Mouse (Mus musculus): ENCODE measurements around the gene Hrasls5. TPM values are rescaled to one million over a fixed set of nuclear protein-coding genes. Genes with fewer than 3 reads are reported as not detected.
A peak's percentile ranks its signal among the peaks of the same experiment; 100 is the strongest.

The Hrasls5 gene
- not detected in 2 replicates for polyA plus RNA-seq (2014; fragmentation: Nextera tagmentation; extraction: Ambion mirVana)

DNA sequence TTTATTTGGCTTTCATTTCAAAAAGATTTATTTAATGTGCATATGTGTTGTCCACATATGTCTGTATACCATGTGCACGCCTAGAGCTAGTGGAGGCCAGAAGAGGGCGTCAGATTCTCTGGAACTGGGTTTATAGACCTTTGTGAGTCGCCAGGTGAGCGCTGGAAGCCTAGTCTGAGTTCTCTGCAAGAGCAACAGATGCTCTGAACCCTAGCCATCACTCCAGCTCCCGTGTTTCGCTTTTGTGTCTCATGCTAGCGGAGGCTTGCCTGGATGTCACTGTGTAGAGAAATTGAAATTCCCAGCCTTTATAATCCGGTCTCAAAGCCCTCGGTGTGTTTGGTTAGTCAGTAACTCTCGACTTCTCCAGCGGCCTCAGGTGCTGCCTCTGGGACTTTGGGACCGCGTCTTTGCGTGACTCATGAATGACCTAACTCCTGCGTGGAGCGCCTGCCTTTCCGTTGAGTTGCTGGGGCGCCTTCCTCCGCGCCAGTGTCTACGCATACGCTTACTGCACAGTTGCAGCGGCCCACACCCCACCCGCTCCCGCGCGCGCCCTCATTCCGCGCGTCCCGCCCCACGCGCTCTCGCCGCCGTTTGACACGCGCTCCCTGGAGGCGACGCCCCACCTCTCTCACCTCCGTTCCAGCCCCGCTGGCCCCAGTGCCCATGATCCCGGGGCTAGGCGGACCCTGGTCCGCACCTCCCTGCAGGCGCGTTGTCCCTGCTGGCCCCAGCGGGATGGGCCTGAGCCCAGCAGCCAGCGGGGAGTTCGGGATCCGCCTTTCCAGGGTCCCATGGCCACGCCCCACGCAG, at the start of gene Hrasls5:
Gene Hrasls5 (plus strand): TSS at position 600 of the 816 bp plus-strand sequence.
- H3K9me3 ChIP-seq (ENCODE audit: control insufficient read depth, low read length) = no peaks in the 10 kb centered on the region
- no peaks in the 10 kb centered on the region for H3K36me3 ChIP-seq (ENCODE audit: control insufficient read depth, insufficient read depth, low read length)
- peak within 1 kb of the TSS; percentile 75 for H3K4me2 ChIP-seq (ENCODE audit: low read length)
- peaks cover 7% of the 10 kb centered on the region; the same call in 1 of the 2 replicates for H3K4me1 ChIP-seq (replicated peaks; ENCODE audit: control insufficient read depth, insufficient read depth, low read length)
- peak within 1 kb of the TSS; percentile 38 for H3K9ac ChIP-seq (ENCODE audit: low read length)
- H3K4me3 ChIP-seq (ENCODE audit: low read depth, low read length) = peak within 1 kb of the TSS; percentile 45
- H3K27ac ChIP-seq (ENCODE audit: low read depth) = no peak within 1 kb of the TSS
- WGBS = 4% methylated on average over 54 of the region's 54 CpGs
- ATAC-seq (replicated peaks; ENCODE audit: low FRiP score, low TSS enrichment, low read depth) (peak; percentile 43), DNase-seq (ENCODE audit: low spot score) (peak; percentile 72)
- 0 out of 2 replicates have a peak, but pooled peaks cover 3% of the 10 kb centered on the region for H3K27me3 ChIP-seq (replicated peaks; ENCODE audit: control insufficient read depth, insufficient read depth, low read length)

- DNase-seq (ENCODE audit: low spot score) = no peak
- no peaks in the 10 kb centered on the region for H3K9me3 ChIP-seq (ENCODE audit: control insufficient read depth, low read length)
- no peaks in the 10 kb centered on the region for H3K27me3 ChIP-seq (replicated peaks; ENCODE audit: control insufficient read depth, insufficient read depth, low read length)
- ATAC-seq (replicated peaks; ENCODE audit: low FRiP score, low TSS enrichment, low read depth) = no peak
- WGBS = 79% methylated on average over 10 of the region's 10 CpGs
- H3K4me1 ChIP-seq (replicated peaks; ENCODE audit: control insufficient read depth, insufficient read depth, low read length) = no peaks in the 10 kb centered on the region
- no peak overlapping the region for H3K9ac ChIP-seq (ENCODE audit: low read length)
- H3K4me2 ChIP-seq (ENCODE audit: low read length) = no peak overlapping the region
- H3K36me3 ChIP-seq (ENCODE audit: control insufficient read depth, insufficient read depth, low read length) = no peaks in the 10 kb centered on the region
- no peak overlapping the region for H3K27ac ChIP-seq (ENCODE audit: low read depth)
- H3K4me3 ChIP-seq (ENCODE audit: low read depth, low read length) = no peak overlapping the region
These were observed 49.7 kb upstream of the Hrasls5 start for GRCm38 (mm10) chr19:7562601-7563129.

GRCm38 (mm10) chr19:7563676-7564075, 48.7 kb upstream of the Hrasls5 start:
- no peak overlapping the region for H3K27ac ChIP-seq (ENCODE audit: low read depth)
- no peaks in the 10 kb centered on the region for H3K4me1 ChIP-seq (replicated peaks; ENCODE audit: control insufficient read depth, insufficient read depth, low read length)
- H3K9me3 ChIP-seq (ENCODE audit: control insufficient read depth, low read length) = no peaks in the 10 kb centered on the region
- WGBS = 81% methylated on average over 2 of the region's 2 CpGs
- H3K4me3 ChIP-seq (ENCODE audit: low read depth, low read length) = no peak overlapping the region
- ATAC-seq (replicated peaks; ENCODE audit: low FRiP score, low TSS enrichment, low read depth) = no peak
- no peak for DNase-seq (ENCODE audit: low spot score)
- no peak overlapping the region for H3K9ac ChIP-seq (ENCODE audit: low read length)
- H3K4me2 ChIP-seq (ENCODE audit: low read length) = no peak overlapping the region
- no peaks in the 10 kb centered on the region for H3K36me3 ChIP-seq (ENCODE audit: control insufficient read depth, insufficient read depth, low read length)
- no peaks in the 10 kb centered on the region for H3K27me3 ChIP-seq (replicated peaks; ENCODE audit: control insufficient read depth, insufficient read depth, low read length)

DNA sequence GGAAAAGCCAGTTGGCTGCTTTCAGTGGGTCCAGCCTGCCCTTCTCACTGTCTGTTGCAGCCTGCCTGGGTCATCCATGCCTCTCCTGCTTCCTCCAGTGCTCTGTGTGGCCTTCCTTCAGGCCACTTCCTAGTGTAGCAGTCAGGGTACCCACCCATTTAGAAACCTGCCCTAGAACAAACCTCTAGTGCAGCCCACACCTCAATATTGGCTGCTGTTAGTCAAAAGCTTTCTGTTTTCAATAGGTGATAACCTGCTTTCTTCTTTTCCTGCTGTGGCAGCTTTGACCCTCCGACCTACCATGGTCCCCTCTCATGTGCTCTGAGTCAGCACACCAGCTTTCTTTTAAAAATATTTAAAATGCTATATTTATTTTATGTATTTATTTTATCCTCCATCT, 47.9 kb upstream of the Hrasls5 start:
- peak; percentile 20 for DNase-seq (ENCODE audit: low spot score)
- no peak overlapping the region for H3K4me3 ChIP-seq (ENCODE audit: low read depth, low read length)
- H3K36me3 ChIP-seq (ENCODE audit: control insufficient read depth, insufficient read depth, low read length) = no peaks in the 10 kb centered on the region
- no peak overlapping the region for H3K9ac ChIP-seq (ENCODE audit: low read length)
- H3K4me1 ChIP-seq (replicated peaks; ENCODE audit: control insufficient read depth, insufficient read depth, low read length) = no peaks in the 10 kb centered on the region
- no peak for ATAC-seq (replicated peaks; ENCODE audit: low FRiP score, low TSS enrichment, low read depth)
- H3K27ac ChIP-seq (ENCODE audit: low read depth) = no peak overlapping the region
- H3K4me2 ChIP-seq (ENCODE audit: low read length) = no peak overlapping the region
- H3K27me3 ChIP-seq (replicated peaks; ENCODE audit: control insufficient read depth, insufficient read depth, low read length) = no peaks in the 10 kb centered on the region
- no peaks in the 10 kb centered on the region for H3K9me3 ChIP-seq (ENCODE audit: control insufficient read depth, low read length)
- WGBS = 80% methylated on average over 1 of the region's 1 CpGs

GRCm38 (mm10) chr19:7566826-7567225, 45.5 kb upstream of the Hrasls5 start:
- no peak overlapping the region for H3K9ac ChIP-seq (ENCODE audit: low read length)
- H3K36me3 ChIP-seq (ENCODE audit: control insufficient read depth, insufficient read depth, low read length) = no peaks in the 10 kb centered on the region
- no peak overlapping the region for H3K4me3 ChIP-seq (ENCODE audit: low read depth, low read length)
- no peak overlapping the region for H3K4me2 ChIP-seq (ENCODE audit: low read length)
- H3K4me1 ChIP-seq (replicated peaks; ENCODE audit: control insufficient read depth, insufficient read depth, low read length) = no peaks in the 10 kb centered on the region
- ATAC-seq (replicated peaks; ENCODE audit: low FRiP score, low TSS enrichment, low read depth) (no peak), DNase-seq (ENCODE audit: low spot score) (no peak)
- 76% methylated on average over 3 of the region's 3 CpGs for WGBS
- no peak overlapping the region for H3K27ac ChIP-seq (ENCODE audit: low read depth)
- no peaks in the 10 kb centered on the region for H3K9me3 ChIP-seq (ENCODE audit: control insufficient read depth, low read length)
- no peaks in the 10 kb centered on the region for H3K27me3 ChIP-seq (replicated peaks; ENCODE audit: control insufficient read depth, insufficient read depth, low read length)

DNA sequence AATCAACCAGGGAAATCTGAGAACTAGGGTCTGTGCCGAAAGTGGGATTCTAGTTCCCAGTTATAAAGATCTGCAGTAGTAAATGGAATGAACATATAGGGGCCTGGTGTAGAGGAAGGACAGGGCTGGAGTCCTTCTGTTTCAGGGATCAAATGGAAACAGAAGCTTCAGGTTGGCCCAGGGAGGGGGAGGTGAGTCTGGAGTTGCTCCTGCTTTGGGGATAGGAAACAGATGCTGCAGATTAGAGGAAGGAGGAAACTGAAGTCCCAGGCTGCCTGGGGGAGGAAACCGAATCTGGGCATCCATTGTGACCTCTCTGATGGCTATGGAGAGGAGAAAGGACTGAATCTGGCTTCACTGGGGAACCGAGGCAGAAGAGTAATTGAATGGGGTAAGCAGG, 44.0 kb upstream of the Hrasls5 start:
- 35% methylated on average over 3 of the region's 3 CpGs for WGBS
- H3K27ac ChIP-seq (ENCODE audit: low read depth) = no peak overlapping the region
- no peaks in the 10 kb centered on the region for H3K27me3 ChIP-seq (replicated peaks; ENCODE audit: control insufficient read depth, insufficient read depth, low read length)
- no peaks in the 10 kb centered on the region for H3K9me3 ChIP-seq (ENCODE audit: control insufficient read depth, low read length)
- H3K9ac ChIP-seq (ENCODE audit: low read length) = no peak overlapping the region
- ATAC-seq (replicated peaks; ENCODE audit: low FRiP score, low TSS enrichment, low read depth) = no peak
- no peak overlapping the region for H3K4me2 ChIP-seq (ENCODE audit: low read length)
- H3K4me1 ChIP-seq (replicated peaks; ENCODE audit: control insufficient read depth, insufficient read depth, low read length) = no peaks in the 10 kb centered on the region
- no peaks in the 10 kb centered on the region for H3K36me3 ChIP-seq (ENCODE audit: control insufficient read depth, insufficient read depth, low read length)
- no peak for DNase-seq (ENCODE audit: low spot score)
- no peak overlapping the region for H3K4me3 ChIP-seq (ENCODE audit: low read depth, low read length)

GRCm38 (mm10) chr19:7569650-7570049, 42.7 kb upstream of the Hrasls5 start:
- no peak for ATAC-seq (replicated peaks; ENCODE audit: low FRiP score, low TSS enrichment, low read depth)
- Histone ChIP-seq H3K9ac (ENCODE audit: low read length) (no peak overlapping the region), H3K27ac (ENCODE audit: low read depth) (no peak overlapping the region), H3K9me3 (ENCODE audit: control insufficient read depth, low read length) (no peaks in the 10 kb centered on the region), H3K27me3 (replicated peaks; ENCODE audit: control insufficient read depth, insufficient read depth, low read length) (no peaks in the 10 kb centered on the region), H3K4me1 (replicated peaks; ENCODE audit: control insufficient read depth, insufficient read depth, low read length) (no peaks in the 10 kb centered on the region), H3K36me3 (ENCODE audit: control insufficient read depth, insufficient read depth, low read length) (no peaks in the 10 kb centered on the region), H3K4me3 (ENCODE audit: low read depth, low read length) (no peak overlapping the region), H3K4me2 (ENCODE audit: low read length) (no peak overlapping the region)
- no peak for DNase-seq (ENCODE audit: low spot score)
- 88% methylated on average over 5 of the region's 5 CpGs for WGBS

DNA sequence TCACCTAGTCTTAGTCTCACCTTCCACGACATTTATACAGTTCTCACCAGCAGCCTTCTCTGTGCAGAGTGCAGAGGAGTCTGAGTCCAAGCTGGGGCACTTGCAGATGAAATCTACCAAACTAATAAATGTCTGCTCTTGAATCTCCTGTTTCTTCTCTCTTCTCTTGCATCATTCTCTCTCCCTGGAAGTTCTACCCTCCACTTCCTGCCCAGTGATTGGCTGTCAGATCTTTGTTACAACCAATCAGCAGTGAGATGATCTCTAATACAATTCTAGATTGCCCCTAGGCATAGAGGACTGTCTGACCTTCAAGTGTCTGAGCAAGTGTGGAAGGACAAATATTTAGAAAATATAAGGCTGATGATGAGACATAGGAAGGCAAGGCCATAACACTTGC, 36.2 kb upstream of the Hrasls5 start:
- DNase-seq (ENCODE audit: low spot score) = no peak
- Histone ChIP-seq H3K27ac (ENCODE audit: low read depth) (no peak overlapping the region), H3K9me3 (ENCODE audit: control insufficient read depth, low read length) (no peaks in the 10 kb centered on the region), H3K4me2 (ENCODE audit: low read length) (no peak overlapping the region), H3K4me1 (replicated peaks; ENCODE audit: control insufficient read depth, insufficient read depth, low read length) (no peaks in the 10 kb centered on the region), H3K9ac (ENCODE audit: low read length) (no peak overlapping the region), H3K27me3 (replicated peaks; ENCODE audit: control insufficient read depth, insufficient read depth, low read length) (no peaks in the 10 kb centered on the region), H3K4me3 (ENCODE audit: low read depth, low read length) (no peak overlapping the region), H3K36me3 (ENCODE audit: control insufficient read depth, insufficient read depth, low read length) (no peaks in the 10 kb centered on the region)
- no peak for ATAC-seq (replicated peaks; ENCODE audit: low FRiP score, low TSS enrichment, low read depth)
- WGBS = 76% methylated on average over 1 of the region's 1 CpGs

- Histone ChIP-seq H3K9me3 (ENCODE audit: control insufficient read depth, low read length) (no peaks in the 10 kb centered on the region), H3K4me3 (ENCODE audit: low read depth, low read length) (no peak overlapping the region), H3K36me3 (ENCODE audit: control insufficient read depth, insufficient read depth, low read length) (no peaks in the 10 kb centered on the region), H3K9ac (ENCODE audit: low read length) (no peak overlapping the region), H3K4me2 (ENCODE audit: low read length) (no peak overlapping the region), H3K27ac (ENCODE audit: low read depth) (no peak overlapping the region), H3K27me3 (replicated peaks; ENCODE audit: control insufficient read depth, insufficient read depth, low read length) (no peaks in the 10 kb centered on the region), H3K4me1 (replicated peaks; ENCODE audit: control insufficient read depth, insufficient read depth, low read length) (no peaks in the 10 kb centered on the region)
- DNase-seq (ENCODE audit: low spot score) = no peak
- WGBS = 84% methylated on average over 3 of the region's 3 CpGs
- no peak for ATAC-seq (replicated peaks; ENCODE audit: low FRiP score, low TSS enrichment, low read depth)
These were observed 34.6 kb upstream of the Hrasls5 start for GRCm38 (mm10) chr19:7577710-7578109.

All from intestine, embryonic 14.5 days (tissue).